Mouse (Mus musculus) liver, embryonic 11.5 days (tissue): Measurements from ENCODE around the gene Serpinb11. TPM values are rescaled to one million over a fixed set of nuclear protein-coding genes. Genes with fewer than 3 reads are reported as not detected.

ENCODE experiments used
- ATAC-seq: fragments of 200-750 bp; cut with Nextera tagmentation; replicated peaks from 2 replicates; pipeline ENCODE4 v1.8.0; 2017; ENCODE audit warnings: moderate number of reproducible peaks, mild to moderate bottlenecking, moderate TSS enrichment, moderate library complexity; ENCODE audit not compliant: low FRiP score
- DNase-seq: peaks from one replicate; pipeline ENCODE4 v3.0.0-alpha.2; 2017; ENCODE audit warnings: low spot score
- H3K27ac ChIP-seq: fragments of 300-500 bp; sonication (generic); 2 replicates; pipeline ENCODE4 v1.5.1; 2014; ENCODE audit warnings: mild to moderate bottlenecking, low read depth, low read length, control low read depth
- H3K27me3 ChIP-seq: fragments of 300-500 bp; sonication (generic); replicated peaks from 2 replicates; pipeline ENCODE4 v1.6.1; 2014; ENCODE audit warnings: low read length, mixed read lengths; ENCODE audit not compliant: control insufficient read depth, insufficient read depth
- H3K36me3 ChIP-seq: fragments of 300-500 bp; sonication (generic); 2 replicates; pipeline ENCODE4 v1.6.1; 2014; ENCODE audit warnings: mild to moderate bottlenecking, low read length, moderate library complexity, mixed read lengths; ENCODE audit not compliant: control insufficient read depth, insufficient read depth
- H3K4me1 ChIP-seq: fragments of 300-500 bp; sonication (generic); replicated peaks from 2 replicates; pipeline ENCODE4 v1.6.1; 2014; ENCODE audit warnings: low read length, mixed read lengths; ENCODE audit not compliant: control insufficient read depth, insufficient read depth
- H3K4me2 ChIP-seq: fragments of 300-500 bp; sonication (generic); 2 replicates; pipeline ENCODE4 v1.6.1; 2014; ENCODE audit warnings: mild to moderate bottlenecking, control low read depth, moderate library complexity
- H3K4me3 ChIP-seq: fragments of 300-500 bp; sonication (generic); 2 replicates; pipeline ENCODE4 v1.5.1; 2014; ENCODE audit warnings: low read depth, low read length, control low read depth
- H3K9ac ChIP-seq: fragments of 300-500 bp; sonication (generic); 2 replicates; pipeline ENCODE4 v1.6.1; 2014; ENCODE audit warnings: low read depth, low read length, control low read depth
- H3K9me3 ChIP-seq: fragments of 300-500 bp; sonication (generic); 2 replicates; pipeline ENCODE4 v1.6.1; 2016; ENCODE audit warnings: low read length, inconsistent platforms, mixed read lengths; ENCODE audit not compliant: control insufficient read depth
- WGBS: fragments of 180-500 bp; shearing (Covaris S2); extraction: QIAGEN DNeasy Blood & Tissue Kit; methylation state at CpG from one replicate; pipeline ENCODE4 v1.1.7; 2014; 5-methylcytosine and 5-hydroxymethylcytosine counted together
- polyA plus RNA-seq: library from polyadenylated mRNA; unstranded; fragments of >200 nt; fragmentation: Nextera tagmentation; extraction: Ambion mirVana; gene quantifications from 2 replicates; pipeline ENCODE4 v1.2.1, GENCODE M21; 2014

The Serpinb11 gene
- polyA plus RNA-seq, 1 experiment from 2014 or later: not detected

- no peak for ATAC-seq
Measured at GRCm38 (mm10) chr1:107422487-107422886, 61.5 kb downstream of the Serpinb11 start.

More at GRCm38 (mm10) chr1:107422487-107422886, 61.5 kb downstream of the Serpinb11 start:
- Histone ChIP-seq H3K4me3 (no peak overlapping the region), H3K27me3 (no peaks in the 10 kb centered on the region), H3K36me3 (no peaks in the 10 kb centered on the region), H3K27ac (no peak overlapping the region), H3K4me2 (no peak overlapping the region), H3K9ac (no peak overlapping the region), H3K4me1 (no peaks in the 10 kb centered on the region), H3K9me3 (no peaks in the 10 kb centered on the region)
- DNase-seq: no peak
- WGBS: 72% methylated on average over 4 of the region's 4 CpGs

Other genes with a start within 250 kb of the Serpinb11 start
- gene Serpinb3b, start 82.8 kb upstream of the Serpinb11 start, polyA plus RNA-seq: not detected in 2 replicates
- gene Serpinb3c, start 82.8 kb upstream of the Serpinb11 start, polyA plus RNA-seq: not detected in 2 replicates
- gene Serpinb7, start 38.5 kb downstream of the Serpinb11 start, polyA plus RNA-seq: 0.08 TPM in 1 of 2 replicates, not detected in the other
- 3.4 and 4.6 TPM in 2 replicates for gene Serpinb2, start 150.2 kb downstream of the Serpinb11 start, polyA plus RNA-seq
- 0.53 and 1.0 TPM in 2 replicates for gene Serpinb8, start 228.8 kb downstream of the Serpinb11 start, polyA plus RNA-seq